Mouse (Mus musculus) heart, embryonic 13.5 days (tissue): ENCODE results near the gene Agbl5. TPM values are rescaled to one million over a fixed set of nuclear protein-coding genes. Genes with fewer than 3 reads are reported as not detected.

Experiments
- ATAC-seq: fragments of 200-750 bp; cut with Nextera tagmentation; 2 replicates; pipeline ENCODE4 v1.8.0; 2017; ENCODE audit warnings: moderate TSS enrichment; ENCODE audit not compliant: insufficient number of reproducible peaks, low FRiP score, low TSS enrichment; ENCODE audit errors: extremely low read depth
- H3K27ac ChIP-seq: fragments of 300-500 bp; sonication (generic); replicated peaks from 2 replicates; pipeline ENCODE4 v1.5.1; 2015; ENCODE audit warnings: moderate library complexity, mild to moderate bottlenecking, inconsistent platforms
- H3K27me3 ChIP-seq: fragments of 300-500 bp; sonication (generic); replicated peaks from 2 replicates; pipeline ENCODE4 v1.6.1; 2015; ENCODE audit warnings: mild to moderate bottlenecking, inconsistent platforms
- H3K36me3 ChIP-seq: fragments of 300-500 bp; sonication (generic); 2 replicates; pipeline ENCODE4 v1.6.1; 2015; ENCODE audit warnings: mild to moderate bottlenecking, inconsistent platforms
- H3K4me1 ChIP-seq: fragments of 300-500 bp; sonication (generic); 2 replicates; pipeline ENCODE4 v1.6.1; 2015; ENCODE audit warnings: inconsistent platforms
- H3K4me2 ChIP-seq: fragments of 300-500 bp; sonication (generic); 2 replicates; pipeline ENCODE4 v1.6.1; 2015; ENCODE audit warnings: inconsistent platforms, mild to moderate bottlenecking, moderate library complexity
- H3K4me3 ChIP-seq: fragments of 300-500 bp; sonication (generic); 2 replicates; pipeline ENCODE4 v1.5.1; 2015; ENCODE audit warnings: moderate library complexity, mild to moderate bottlenecking, inconsistent platforms
- H3K9ac ChIP-seq: fragments of 300-500 bp; sonication (generic); 2 replicates; pipeline ENCODE4 v1.6.1; 2015; ENCODE audit warnings: inconsistent platforms, mild to moderate bottlenecking, moderate library complexity
- H3K9me3 ChIP-seq: fragments of 300-500 bp; sonication (generic); 2 replicates; pipeline ENCODE4 v1.6.1; 2016; ENCODE audit warnings: inconsistent platforms
- WGBS: fragments of 180-500 bp; shearing (Covaris S2); methylation state at CpG from one replicate; pipeline ENCODE4 v1.1.7; 2015; ENCODE audit warnings: mixed read lengths; 5-methylcytosine and 5-hydroxymethylcytosine counted together
- polyA plus RNA-seq: library from polyadenylated mRNA; unstranded; fragments of >200 nt; fragmentation: Nextera tagmentation; extraction: Ambion mirVana; gene quantifications from 2 replicates; pipeline ENCODE4 v1.2.1, GENCODE M21; 2015

Agbl5 gene
- polyA plus RNA-seq = 9.9 and 11.5 TPM in 2 replicates

GRCm38 (mm10) chr5:30888337-30889087 is at the start of gene Agbl5:
Gene Agbl5, plus strand, starts transcription at chr5:30888694.
- Histone ChIP-seq H3K4me3 (peak within 1 kb of the TSS; percentile 87), H3K9me3 (no peaks in the 10 kb centered on the region), H3K4me2 (peak within 1 kb of the TSS; percentile 82), H3K9ac (peak within 1 kb of the TSS; percentile 92), H3K27me3 (no peaks in the 10 kb centered on the region), H3K27ac (peak within 1 kb of the TSS; percentile 96), H3K36me3 (peaks cover 32% of the 10 kb centered on the region), H3K4me1 (peaks cover 25% of the 10 kb centered on the region)
- ATAC-seq = peak; percentile 75
- WGBS = 0% methylated on average over 41 of the region's 42 CpGs

- H3K4me1 ChIP-seq = no peaks in the 10 kb centered on the region
- WGBS = 82% methylated on average over 2 of the region's 2 CpGs
Measured at GRCm38 (mm10) chr5:30839731-30840130, 48.8 kb upstream of the Agbl5 start.

GRCm38 (mm10) chr5:30841896-30842295 is 46.6 kb upstream of the Agbl5 start:
- H3K27ac ChIP-seq = no peak overlapping the region
- no peak overlapping the region for H3K9ac ChIP-seq
- no peak for ATAC-seq
- 46% methylated on average over 3 of the region's 3 CpGs for WGBS
- no peak overlapping the region for H3K4me3 ChIP-seq
- H3K4me2 ChIP-seq = no peak overlapping the region
- H3K9me3 ChIP-seq = peaks cover 5% of the 10 kb centered on the region; the same call in 1 of the 2 replicates
- no peaks in the 10 kb centered on the region for H3K27me3 ChIP-seq
- peaks cover 5% of the 10 kb centered on the region for H3K36me3 ChIP-seq
- H3K4me1 ChIP-seq = no peaks in the 10 kb centered on the region

More at GRCm38 (mm10) chr5:30839731-30840130, 48.8 kb upstream of the Agbl5 start:
- H3K27me3 ChIP-seq = no peaks in the 10 kb centered on the region
- peaks cover 13% of the 10 kb centered on the region for H3K36me3 ChIP-seq
- no peak overlapping the region for H3K4me3 ChIP-seq
- H3K9me3 ChIP-seq = peaks cover 9% of the 10 kb centered on the region; the same call in 1 of the 2 replicates
- H3K4me2 ChIP-seq = no peak overlapping the region
- no peak overlapping the region for H3K9ac ChIP-seq
- H3K27ac ChIP-seq = no peak overlapping the region
- no peak for ATAC-seq

GRCm38 (mm10) chr5:30849891-30850555 is 38.5 kb upstream of the Agbl5 start:
- H3K9ac ChIP-seq = no peak overlapping the region
- no peak for ATAC-seq
- H3K9me3 ChIP-seq = no peaks in the 10 kb centered on the region
- H3K4me1 ChIP-seq = peaks cover 24% of the 10 kb centered on the region
- 0 out of 2 replicates have a peak overlapping the region, but pooled peaks have one; percentile 39 for H3K27ac ChIP-seq
- H3K27me3 ChIP-seq = no peaks in the 10 kb centered on the region; the same call in 1 of the 2 replicates
- H3K4me3 ChIP-seq = no peak overlapping the region
- no peaks in the 10 kb centered on the region for H3K36me3 ChIP-seq
- no peak overlapping the region for H3K4me2 ChIP-seq
- WGBS = 34% methylated on average over 6 of the region's 6 CpGs

GRCm38 (mm10) chr5:30850556-30850925 is 38.0 kb upstream of the Agbl5 start:
- Histone ChIP-seq H3K9me3 (no peaks in the 10 kb centered on the region), H3K9ac (no peak overlapping the region), H3K4me3 (no peak overlapping the region), H3K27ac (0 out of 2 replicates have a peak overlapping the region, but pooled peaks have one; percentile 39), H3K4me1 (peaks cover 24% of the 10 kb centered on the region), H3K27me3 (no peaks in the 10 kb centered on the region; the same call in 1 of the 2 replicates), H3K4me2 (no peak overlapping the region), H3K36me3 (no peaks in the 10 kb centered on the region)
- WGBS = 44% methylated on average over 2 of the region's 2 CpGs
- no peak for ATAC-seq

GRCm38 (mm10) chr5:30853522-30853921 is 35.0 kb upstream of the Agbl5 start:
- Histone ChIP-seq H3K4me3 (no peak overlapping the region), H3K9ac (no peak overlapping the region), H3K4me2 (no peak overlapping the region), H3K9me3 (no peaks in the 10 kb centered on the region), H3K4me1 (peaks cover 31% of the 10 kb centered on the region), H3K36me3 (no peaks in the 10 kb centered on the region), H3K27ac (no peak overlapping the region), H3K27me3 (no peaks in the 10 kb centered on the region; the same call in 1 of the 2 replicates)
- no peak for ATAC-seq
- 80% methylated on average over 4 of the region's 4 CpGs for WGBS

- no peak for ATAC-seq
- Histone ChIP-seq H3K9ac (no peak overlapping the region), H3K4me3 (no peak overlapping the region), H3K27ac (no peak overlapping the region), H3K9me3 (no peaks in the 10 kb centered on the region), H3K4me2 (no peak overlapping the region), H3K36me3 (no peaks in the 10 kb centered on the region), H3K27me3 (no peaks in the 10 kb centered on the region; the same call in 1 of the 2 replicates), H3K4me1 (peaks cover 16% of the 10 kb centered on the region)
- WGBS = 50% methylated on average over 3 of the region's 3 CpGs
Measured at GRCm38 (mm10) chr5:30855674-30856073, 32.8 kb upstream of the Agbl5 start.

- H3K4me2 ChIP-seq = no peak overlapping the region
- no peak for ATAC-seq
- H3K9me3 ChIP-seq = no peaks in the 10 kb centered on the region
- H3K4me1 ChIP-seq = peaks cover 12% of the 10 kb centered on the region
- no peak overlapping the region for H3K4me3 ChIP-seq
- 72% methylated on average over 2 of the region's 2 CpGs for WGBS
- no peaks in the 10 kb centered on the region for H3K36me3 ChIP-seq
- H3K27me3 ChIP-seq = no peaks in the 10 kb centered on the region; the same call in 1 of the 2 replicates
- no peak overlapping the region for H3K9ac ChIP-seq
- H3K27ac ChIP-seq = no peak overlapping the region
Measured at GRCm38 (mm10) chr5:30856124-30856523, 32.4 kb upstream of the Agbl5 start.

GRCm38 (mm10) chr5:30863852-30864251 is 24.6 kb upstream of the Agbl5 start:
- H3K4me3 ChIP-seq = no peak overlapping the region
- H3K9ac ChIP-seq = no peak overlapping the region
- peaks cover 10% of the 10 kb centered on the region for H3K4me1 ChIP-seq
- no peak for ATAC-seq
- WGBS = 26% methylated on average over 4 of the region's 4 CpGs
- H3K4me2 ChIP-seq = no peak overlapping the region
- H3K36me3 ChIP-seq = peaks cover 13% of the 10 kb centered on the region
- H3K27me3 ChIP-seq = no peaks in the 10 kb centered on the region
- no peaks in the 10 kb centered on the region for H3K9me3 ChIP-seq
- H3K27ac ChIP-seq = no peak overlapping the region

GRCm38 (mm10) chr5:30864322-30864721 is 24.2 kb upstream of the Agbl5 start:
- Histone ChIP-seq H3K9me3 (no peaks in the 10 kb centered on the region), H3K4me3 (no peak overlapping the region)
- no peak for ATAC-seq

GRCm38 (mm10) chr5:30866871-30867270 is 21.6 kb upstream of the Agbl5 start:
- no peak overlapping the region for H3K9ac ChIP-seq
- peaks cover 24% of the 10 kb centered on the region for H3K36me3 ChIP-seq
- H3K27me3 ChIP-seq = no peaks in the 10 kb centered on the region
- no peak overlapping the region for H3K4me3 ChIP-seq
- no peak overlapping the region for H3K4me2 ChIP-seq
- H3K27ac ChIP-seq = no peak overlapping the region
- 87% methylated on average over 3 of the region's 3 CpGs for WGBS
- H3K9me3 ChIP-seq = no peaks in the 10 kb centered on the region
- peaks cover 30% of the 10 kb centered on the region for H3K4me1 ChIP-seq
- ATAC-seq = no peak

More at GRCm38 (mm10) chr5:30864322-30864721, 24.2 kb upstream of the Agbl5 start:
- Histone ChIP-seq H3K27ac (no peak overlapping the region), H3K4me2 (peak overlapping the region; percentile 9; the same call in 1 of the 2 replicates), H3K27me3 (no peaks in the 10 kb centered on the region), H3K4me1 (peaks cover 14% of the 10 kb centered on the region), H3K36me3 (peaks cover 13% of the 10 kb centered on the region), H3K9ac (0 out of 2 replicates have a peak overlapping the region, but pooled peaks have one; percentile 10)
- WGBS = 29% methylated on average over 15 of the region's 15 CpGs
